Mouse (Mus musculus) CD8-positive naive resting alpha-beta T cell, adult 57 days (primary cell): ENCODE data around the gene Oasl1. TPM values are rescaled to one million over a fixed set of nuclear protein-coding genes. Genes with fewer than 3 reads are reported as not detected.

Experiments used
- total RNA-seq: library from RNA; stranded (reverse); gene quantifications from one replicate; pipeline ENCODE4 v1.2.4, GENCODE M21; 2023

The Oasl1 gene
- total RNA-seq = 6.7 TPM

GRCm38 (mm10) chr5:114922998-114923473, at the start of gene Oasl1:
TSS of gene Oasl1 (plus strand) at chr5:114923240.

DNA sequence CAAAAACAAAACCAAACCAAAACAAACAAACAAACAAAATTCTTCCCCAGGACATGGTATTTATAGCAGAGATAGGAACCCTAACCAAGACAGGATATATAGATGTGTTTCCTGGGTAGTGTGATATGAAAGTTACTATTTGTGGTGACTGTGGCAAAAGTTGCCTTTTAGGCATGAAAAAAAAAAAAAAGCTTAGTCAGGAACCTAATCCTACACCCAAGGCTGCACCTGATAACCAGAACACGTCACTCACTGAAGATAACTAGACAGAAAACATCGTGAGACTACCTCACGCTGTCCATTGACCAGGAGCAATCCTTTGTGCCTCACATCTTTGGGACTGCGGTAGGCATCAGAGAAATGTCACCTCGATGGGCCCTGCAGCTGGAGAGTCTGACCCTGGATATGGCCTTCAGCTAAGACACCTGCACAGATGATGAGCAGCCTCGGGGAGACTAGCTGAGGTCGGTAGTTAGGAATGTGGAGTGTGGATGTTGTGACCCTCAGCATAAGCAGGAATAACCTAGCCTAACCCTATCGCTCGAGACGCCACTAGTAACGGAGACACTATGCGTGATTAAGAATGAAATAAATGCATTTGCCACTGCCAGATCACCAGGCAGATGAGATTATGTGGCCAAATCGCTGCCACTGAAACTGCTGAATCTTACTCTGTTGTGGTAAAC, 26.2 kb upstream of the Oasl1 start, which contains the start of gene Oasl2:
Oasl2 (plus strand) TSS at position 249 of the 686 bp plus-strand sequence.

DNA sequence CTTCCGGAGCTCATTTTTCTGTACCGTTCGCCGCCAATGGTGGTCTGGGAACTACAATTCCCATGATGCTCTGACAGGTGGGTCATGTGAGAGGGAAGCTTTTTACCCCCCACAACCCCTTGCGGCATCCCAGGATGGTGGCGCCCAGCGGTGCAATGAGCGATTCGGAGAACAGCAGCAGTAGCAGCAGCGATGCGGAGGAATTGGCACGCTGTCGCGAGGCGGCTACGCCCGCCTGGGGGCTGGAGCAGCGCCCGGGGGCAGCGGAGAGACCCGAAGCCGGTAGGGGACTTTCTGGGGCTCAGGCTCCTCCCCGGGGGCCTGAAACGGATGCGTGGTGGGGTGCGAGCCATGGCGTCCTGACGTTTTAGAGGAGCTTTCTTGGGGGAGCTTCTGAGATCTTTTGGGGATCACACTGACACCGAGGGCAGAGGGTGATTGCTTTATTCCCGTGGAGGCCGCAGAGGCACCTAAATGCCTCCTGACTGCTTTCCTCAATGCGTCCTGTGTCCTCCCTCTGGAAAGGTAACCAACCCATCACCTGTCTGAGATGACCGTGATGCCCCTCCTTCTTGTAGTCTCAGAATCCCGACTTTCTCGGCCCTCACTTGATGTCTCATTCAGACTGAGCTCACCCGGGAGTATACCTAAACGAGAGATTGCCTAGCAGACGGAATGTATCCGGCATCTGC, 19.2 kb downstream of the Oasl1 start, which contains the start of gene 2210016L21Rik:
2210016L21Rik (plus strand) TSS at position 85 of the 692 bp plus-strand sequence.

DNA sequence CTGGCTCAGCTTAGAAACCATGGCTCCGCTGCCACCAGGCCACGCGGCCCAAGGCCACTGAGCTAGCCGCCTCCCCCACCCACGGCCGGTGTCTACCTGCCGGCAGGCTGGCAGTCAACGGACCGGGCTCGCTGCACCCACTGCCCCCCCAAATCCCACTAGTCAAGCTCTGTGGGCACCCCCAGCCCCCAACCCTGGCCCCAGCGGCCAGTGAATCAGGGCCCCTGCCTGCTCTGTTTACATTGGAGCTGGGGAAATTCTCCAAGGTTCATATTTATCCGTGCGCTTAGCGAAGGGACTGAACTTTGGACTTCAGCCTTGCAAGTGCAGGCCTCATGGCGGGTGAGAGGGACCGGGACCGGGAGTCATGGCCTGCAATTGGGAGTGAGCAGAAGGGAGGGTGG, 47.8 kb downstream of the Oasl1 start, which contains the start of gene Hnf1a:
Hnf1a (minus strand) TSS at position 271 of the 404 bp plus-strand sequence.

Other genes with a start within 250 kb of the Oasl1 start
- gene Gltp, start 232.3 kb upstream of the Oasl1 start, total RNA-seq = 116 TPM
- gene Tchp, start 215.5 kb upstream of the Oasl1 start, total RNA-seq = 22.7 TPM
- 149 TPM for gene Ankrd13a, start 148.6 kb upstream of the Oasl1 start, total RNA-seq
- 162 TPM for gene Git2, start 147.7 kb upstream of the Oasl1 start, total RNA-seq
- 51.1 TPM for gene 1500011B03Rik, start 99.8 kb upstream of the Oasl1 start, total RNA-seq
- gene 4930519G04Rik, start 69.6 kb upstream of the Oasl1 start, total RNA-seq = not detected
- not detected for gene Gm9936, start 64.6 kb upstream of the Oasl1 start, total RNA-seq
- 7.9 TPM for gene Oasl2, start 26.3 kb upstream of the Oasl1 start, total RNA-seq
- 43.7 TPM for gene 2210016L21Rik, start 18.9 kb downstream of the Oasl1 start, total RNA-seq
- gene Hnf1a, start 47.9 kb downstream of the Oasl1 start, total RNA-seq = not detected
- 63.1 TPM for gene Sppl3, start 87.9 kb downstream of the Oasl1 start, total RNA-seq
- not detected for gene Gm10401, start 175.1 kb downstream of the Oasl1 start, total RNA-seq
- gene Acads, start 196.1 kb downstream of the Oasl1 start, total RNA-seq = 32.1 TPM
- 24.4 TPM for gene Unc119b, start 211.7 kb downstream of the Oasl1 start, total RNA-seq
- 60.0 TPM for gene Mlec, start 234.9 kb downstream of the Oasl1 start, total RNA-seq